Mouse (Mus musculus): ENCODE measurements around the gene Gsdma.
"Not testable (repeated sequence)": the region's sequence is repeated elsewhere in the genome, so short reads cannot be mapped to it uniquely, and the experiment has no call there.

Gene Gsdma

GRCm38 (mm10) chr11:98709001-98709741, 45.0 kb downstream of the Gsdma start:
- DNase-seq (ENCODE audit: low read depth, low spot score), result no peak

- peak; percentile 90 for DNase-seq (ENCODE audit: low read depth, low spot score)
These were observed 46.4 kb downstream of the Gsdma start for GRCm38 (mm10) chr11:98710416-98711045.

GRCm38 (mm10) chr11:98711046-98711434, 46.9 kb downstream of the Gsdma start:
- DNase-seq (ENCODE audit: low read depth, low spot score), result no peak

GRCm38 (mm10) chr11:98712009-98712408, 47.9 kb downstream of the Gsdma start:
- not testable (repeated sequence) for DNase-seq (ENCODE audit: low read depth, low spot score)

- DNase-seq (ENCODE audit: low read depth, low spot score), result no peak
These were observed 49.6 kb downstream of the Gsdma start for GRCm38 (mm10) chr11:98713703-98714102.

GRCm38 (mm10) chr11:98715946-98716345, 51.8 kb downstream of the Gsdma start:
- DNase-seq (ENCODE audit: low read depth, low spot score), result no peak

- DNase-seq (ENCODE audit: low read depth, low spot score), result peak; percentile 72
These were observed 53.8 kb downstream of the Gsdma start for GRCm38 (mm10) chr11:98717904-98718303.

- no peak for DNase-seq (ENCODE audit: low read depth, low spot score)
These were observed 56.6 kb downstream of the Gsdma start for GRCm38 (mm10) chr11:98720756-98721155.

- DNase-seq (ENCODE audit: low read depth, low spot score), result peak; percentile 37
These were observed 57.5 kb downstream of the Gsdma start for GRCm38 (mm10) chr11:98721458-98722226.

GRCm38 (mm10) chr11:98723098-98723497, 58.9 kb downstream of the Gsdma start:
- DNase-seq (ENCODE audit: low read depth, low spot score), result no peak

GRCm38 (mm10) chr11:98725926-98726506, 61.9 kb downstream of the Gsdma start:
- no peak for DNase-seq (ENCODE audit: low read depth, low spot score)
